Mouse (Mus musculus): Measurements from ENCODE around the gene Map3k5.

Gene Map3k5

DNA sequence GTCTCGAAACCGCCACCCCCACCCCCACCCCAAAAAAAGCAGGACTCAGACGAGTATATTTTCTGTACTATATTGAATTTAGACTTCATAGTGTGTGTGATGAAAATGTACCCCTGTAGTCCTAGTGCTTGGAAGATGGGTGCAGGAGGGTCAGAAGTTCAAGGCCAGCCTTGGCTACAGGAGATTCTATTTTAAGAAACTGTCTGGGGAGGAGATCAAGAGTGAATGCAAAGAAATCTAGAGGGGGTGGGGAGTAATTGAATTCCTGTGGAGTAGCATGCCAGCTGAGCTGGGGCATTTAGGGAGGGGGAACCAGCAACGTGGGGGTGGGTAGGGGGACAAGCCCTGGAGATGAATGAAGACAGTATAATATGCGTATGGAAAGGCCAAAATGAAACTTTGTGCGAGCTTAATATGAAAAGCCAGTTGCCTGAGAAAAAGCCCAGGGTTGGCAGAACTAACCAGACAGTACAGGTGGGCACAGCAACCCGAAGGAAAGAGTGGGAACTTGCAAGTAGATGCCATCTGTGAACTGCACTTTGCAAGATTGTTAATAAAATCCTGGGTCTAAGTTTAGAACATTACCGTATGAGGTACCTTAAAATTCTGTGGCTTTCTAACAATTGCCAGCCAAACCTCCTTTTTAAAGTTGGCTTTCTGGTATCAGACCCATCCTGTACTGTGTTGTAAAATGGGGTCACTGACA is 222.9 kb downstream of the Map3k5 start:
- no peak for DNase-seq (ENCODE audit: low read depth)

DNA sequence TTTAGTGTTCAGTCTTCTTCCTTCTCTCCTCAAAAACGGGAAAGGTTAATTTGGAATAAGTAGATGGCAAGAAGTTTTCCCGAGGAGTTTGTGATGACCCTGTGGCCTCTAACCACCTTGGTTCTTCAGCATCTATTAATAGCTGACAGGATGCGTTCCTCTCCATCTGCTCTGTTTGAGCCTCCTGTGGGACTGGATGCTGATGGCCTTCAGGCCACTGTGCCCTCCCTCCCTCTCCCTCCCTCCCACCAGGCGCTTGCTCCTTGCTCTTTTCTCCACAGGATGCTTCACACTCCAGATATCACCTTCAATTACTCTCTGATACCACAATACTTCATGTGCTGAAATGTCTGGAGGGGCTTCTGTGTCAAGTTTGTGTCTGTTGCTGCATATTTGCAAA is 224.5 kb downstream of the Map3k5 start:
- DNase-seq (ENCODE audit: low read depth), result no peak

DNA sequence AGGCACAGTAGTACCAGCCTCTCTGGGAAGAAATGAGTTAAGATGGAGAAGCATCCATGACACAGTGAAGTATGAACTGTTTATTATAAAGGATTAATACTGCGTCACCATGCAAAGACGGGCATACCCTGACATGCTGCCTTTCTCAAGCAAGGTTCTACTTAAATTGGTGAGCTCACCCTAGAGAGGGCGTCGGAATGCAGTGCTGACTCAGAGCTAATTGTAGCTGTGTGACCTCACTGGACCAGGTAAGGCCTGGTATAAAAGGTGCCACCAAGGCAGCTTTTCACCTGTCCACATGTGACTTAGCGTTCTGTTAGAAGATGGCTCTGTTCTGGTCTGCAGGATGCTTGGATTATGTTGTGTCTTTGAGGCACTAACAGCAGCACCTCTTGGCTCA is 225.0 kb downstream of the Map3k5 start:
- no peak for DNase-seq (ENCODE audit: low read depth)

DNA sequence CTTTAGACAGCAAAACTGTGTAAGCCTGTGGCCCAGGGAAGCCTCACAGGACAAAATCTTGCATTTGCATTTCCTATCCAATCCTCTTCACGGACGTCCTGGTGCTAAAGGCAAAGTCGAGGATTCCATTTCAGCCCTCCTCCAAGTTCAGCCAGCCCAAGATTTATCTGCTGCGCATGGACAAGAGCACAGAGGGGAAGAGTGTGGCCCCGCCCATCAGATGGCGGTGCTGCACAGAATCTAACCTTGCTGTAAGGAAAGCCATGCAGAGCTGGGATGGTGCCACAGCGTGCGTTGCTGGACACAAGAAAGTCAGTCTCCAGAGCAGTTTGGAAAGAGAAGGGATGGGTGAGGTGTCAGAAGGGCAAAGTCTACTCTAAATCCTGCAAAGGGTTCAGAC is 226.6 kb downstream of the Map3k5 start:
- DNase-seq (ENCODE audit: low read depth), result peak; percentile 55

DNA sequence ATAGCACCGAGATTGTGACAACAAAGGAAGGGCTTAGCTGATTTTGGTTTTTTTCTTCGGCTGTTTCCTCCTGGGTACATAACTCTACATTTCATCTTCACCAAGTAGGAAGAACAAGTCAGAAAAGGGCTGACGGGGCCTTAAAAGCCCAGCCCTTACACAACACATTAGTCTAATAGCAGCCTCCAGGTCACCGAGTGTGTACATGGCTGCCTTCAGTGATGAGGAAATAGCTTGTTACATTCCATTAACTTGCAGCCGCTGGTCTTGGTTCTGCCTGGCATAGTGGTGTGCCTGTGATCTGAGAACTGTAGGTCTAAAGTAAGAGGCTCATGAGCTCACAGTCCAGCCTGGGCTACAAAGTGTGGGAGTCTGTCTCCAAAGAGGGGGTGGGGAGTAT is 230.5 kb downstream of the Map3k5 start:
- no peak for DNase-seq (ENCODE audit: low read depth)

DNA sequence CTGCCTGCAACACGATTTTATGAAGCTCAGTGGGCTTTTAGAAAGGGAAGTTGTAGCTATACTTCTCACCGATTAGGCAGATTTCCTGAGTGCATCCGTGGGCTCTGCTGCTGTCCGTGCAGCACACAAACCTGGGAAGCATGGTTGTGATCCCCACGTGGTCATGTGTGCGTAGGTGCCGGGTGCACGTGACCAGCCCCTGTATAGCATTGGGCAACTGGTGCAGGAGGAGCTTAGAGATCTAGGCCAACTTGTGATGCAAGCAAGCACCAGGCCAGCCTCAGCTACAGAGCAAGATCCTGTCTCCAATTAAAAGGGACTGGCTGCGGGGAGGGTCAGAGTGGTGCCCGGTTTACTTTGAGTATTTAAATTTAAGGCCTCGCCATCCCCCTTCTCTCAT is 232.5 kb downstream of the Map3k5 start:
- DNase-seq (ENCODE audit: low read depth), result peak; percentile 63

DNA sequence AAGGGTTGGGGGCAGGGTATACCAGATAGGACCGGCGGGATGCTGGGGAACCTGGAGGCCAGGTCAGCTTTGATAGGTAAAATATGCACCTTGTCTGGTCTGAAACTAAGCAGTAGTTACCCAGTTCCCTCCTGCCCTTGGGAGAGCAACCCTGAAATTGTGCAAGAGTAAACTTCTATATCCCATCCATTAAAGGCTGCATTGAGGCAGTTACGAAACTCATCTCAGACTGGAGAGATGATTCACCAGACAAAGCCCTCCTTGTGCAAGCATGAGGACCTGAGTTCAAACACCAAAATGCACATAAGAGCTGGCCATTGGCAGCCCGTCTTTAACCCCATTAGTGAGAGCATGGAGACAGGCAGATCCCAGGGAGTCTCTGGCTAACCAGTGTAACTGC is 233.2 kb downstream of the Map3k5 start:
- peak; percentile 84 for DNase-seq (ENCODE audit: low read depth)

DNA sequence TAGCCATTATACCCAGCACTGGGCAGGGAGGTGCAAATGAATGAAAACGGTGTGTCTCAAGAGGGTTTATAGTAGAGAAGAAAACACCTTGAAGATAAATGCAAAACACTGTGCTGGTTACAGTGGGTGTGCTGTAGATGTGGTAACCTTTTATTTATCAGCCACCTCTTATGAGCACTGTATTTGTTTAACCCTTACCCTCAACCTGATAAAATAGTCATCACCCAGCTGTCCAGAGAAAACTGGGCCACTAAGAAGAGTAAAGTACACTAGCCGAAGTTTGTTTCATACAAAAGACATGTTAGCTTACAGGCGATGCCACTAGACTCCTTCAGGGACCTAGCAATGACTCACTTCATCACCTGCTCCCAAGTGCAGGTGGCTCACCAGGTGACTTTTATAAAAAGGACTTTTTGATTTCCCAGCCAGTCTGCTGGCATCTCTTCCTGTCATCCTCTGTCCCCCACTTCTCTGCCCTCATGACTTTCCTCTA is 235.0 kb downstream of the Map3k5 start:
- DNase-seq (ENCODE audit: low read depth), result no peak

DNA sequence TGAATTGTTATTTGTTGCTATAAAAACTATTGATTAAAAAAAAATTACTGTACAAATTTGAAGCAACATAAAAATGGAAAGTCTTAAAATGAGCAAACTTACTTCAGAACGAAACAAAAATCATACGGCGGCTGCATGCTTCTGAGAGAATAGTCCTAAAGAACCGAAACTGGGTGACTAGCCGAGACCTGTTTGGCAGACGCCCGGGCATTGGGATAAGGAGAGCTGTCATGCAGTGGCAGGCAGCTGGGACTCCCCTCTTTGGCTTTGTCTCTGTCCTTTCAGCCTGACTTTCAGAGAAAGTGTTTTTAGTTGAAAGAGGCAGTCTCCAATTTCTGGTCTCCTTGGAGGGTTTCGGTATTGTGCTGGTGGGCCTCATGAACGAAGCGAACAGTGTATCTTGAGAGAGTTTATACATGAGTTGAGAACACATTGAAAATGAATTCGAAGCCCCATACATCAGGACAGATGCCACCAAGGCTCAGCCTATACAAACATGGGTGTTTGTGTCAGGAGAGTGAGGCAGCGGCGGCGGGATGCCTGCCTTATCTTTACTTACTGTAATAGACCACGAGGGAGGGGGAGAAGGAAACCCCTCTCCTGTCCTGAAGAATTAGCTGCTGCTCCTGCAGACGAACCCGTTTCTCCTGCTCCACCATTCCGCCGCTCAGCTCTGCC is 235.8 kb downstream of the Map3k5 start:
- DNase-seq (ENCODE audit: low read depth), result no peak

DNA sequence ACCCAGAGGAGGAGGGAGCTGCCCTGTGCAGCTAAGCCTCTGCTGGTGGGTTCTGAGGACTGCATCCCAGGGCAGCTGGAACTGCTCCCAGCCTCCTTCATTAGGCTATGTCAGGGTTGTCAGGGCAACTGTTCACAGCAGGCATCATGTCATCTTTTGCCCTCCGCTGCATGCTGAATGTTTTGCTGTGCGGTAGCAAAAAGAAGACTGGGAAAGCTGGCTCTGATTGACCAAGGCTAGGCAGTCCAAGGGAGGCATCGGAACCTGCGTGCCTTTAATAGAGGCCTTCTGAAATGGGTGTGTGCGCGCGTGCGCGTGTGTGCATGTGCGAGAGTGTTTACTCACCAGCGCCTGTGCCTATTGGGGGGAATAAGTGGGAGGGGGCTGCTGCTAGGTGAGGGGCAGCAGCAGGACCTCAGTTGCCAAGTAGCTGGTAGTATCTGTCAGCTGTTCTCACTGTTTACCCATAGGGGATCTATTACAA is 236.4 kb downstream of the Map3k5 start:
- DNase-seq (ENCODE audit: low read depth), result peak; percentile 32

DNA sequence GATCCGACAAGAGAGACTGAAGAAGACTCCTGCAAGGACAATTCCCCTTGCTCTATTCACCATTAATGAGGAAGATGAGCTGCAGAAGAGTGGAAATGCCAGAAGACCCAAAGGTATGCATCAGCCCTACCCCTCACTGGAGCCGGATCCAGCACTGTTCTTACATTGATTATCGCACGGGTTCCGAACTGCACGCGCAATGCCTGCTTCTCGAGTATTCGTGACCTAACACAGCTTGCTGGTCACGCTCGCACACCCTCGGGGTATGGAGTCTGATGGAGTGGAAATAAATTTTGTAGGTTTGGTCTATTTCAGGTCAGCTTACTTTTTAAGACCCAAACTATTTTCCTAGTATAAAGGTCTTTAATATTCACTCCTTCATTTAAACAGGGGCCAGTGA is 236.9 kb downstream of the Map3k5 start:
- DNase-seq (ENCODE audit: low read depth), result no peak

DNA sequence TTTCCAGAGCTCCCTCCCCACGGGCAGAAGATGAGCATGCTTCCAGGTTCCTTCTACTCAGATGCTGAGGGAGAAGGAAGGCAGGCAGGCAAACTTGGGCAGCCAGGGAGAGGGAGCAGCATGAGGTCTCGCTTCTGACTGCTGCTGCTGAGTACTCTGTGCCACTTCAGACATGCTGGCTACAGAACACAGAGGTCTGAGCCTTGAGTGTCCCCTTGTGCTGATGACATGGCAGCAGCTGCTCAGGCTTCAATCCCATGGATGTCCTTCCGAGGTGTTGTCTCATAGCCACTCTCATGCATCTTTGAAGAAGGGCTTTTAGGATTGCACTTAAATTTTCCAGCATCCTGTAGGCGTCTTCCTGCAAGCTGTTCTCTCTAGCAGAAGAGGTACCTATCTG is 237.5 kb downstream of the Map3k5 start:
- no peak for DNase-seq (ENCODE audit: low read depth)

DNA sequence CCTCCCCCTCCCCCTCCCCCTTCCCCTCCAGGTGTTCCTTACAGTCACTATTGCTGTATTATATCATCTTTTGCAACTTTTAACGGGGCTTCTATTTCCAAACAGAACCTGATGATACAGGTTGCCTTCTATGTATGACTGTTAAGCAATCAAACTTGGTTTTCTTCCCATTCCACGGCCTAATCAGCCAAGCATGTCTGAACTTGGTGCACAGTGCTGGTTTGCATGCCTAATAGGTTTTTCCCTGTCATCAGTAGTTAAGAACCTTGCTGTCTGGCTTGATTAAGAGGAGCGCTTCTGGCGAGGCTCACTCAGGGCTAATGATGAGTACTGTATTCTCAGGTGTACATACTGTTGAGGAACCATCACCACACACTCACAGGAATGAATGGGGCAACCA is 239.5 kb downstream of the Map3k5 start:
- no peak for DNase-seq (ENCODE audit: low read depth)

DNA sequence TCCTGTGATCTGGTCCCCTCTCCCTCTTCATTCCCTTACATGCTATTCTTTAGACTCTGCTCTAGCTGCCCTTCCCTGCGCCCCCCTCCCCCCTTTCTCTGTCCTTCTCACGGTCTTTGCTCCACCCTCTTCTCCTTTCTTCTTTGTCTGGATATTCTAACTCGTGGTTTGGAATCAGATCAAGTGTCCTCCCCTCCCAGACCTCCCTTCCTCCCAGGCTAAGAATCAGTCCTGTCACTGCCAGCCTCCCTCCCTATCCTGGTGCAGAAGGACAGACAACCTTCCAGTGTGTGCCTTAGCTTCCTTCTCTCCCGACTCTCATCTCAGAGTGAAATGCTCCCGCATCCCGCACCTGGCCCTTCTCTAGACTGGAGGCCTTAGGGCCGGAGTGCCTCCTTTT is 241.8 kb downstream of the Map3k5 start:
- peak; percentile 21 for DNase-seq (ENCODE audit: low read depth)

DNA sequence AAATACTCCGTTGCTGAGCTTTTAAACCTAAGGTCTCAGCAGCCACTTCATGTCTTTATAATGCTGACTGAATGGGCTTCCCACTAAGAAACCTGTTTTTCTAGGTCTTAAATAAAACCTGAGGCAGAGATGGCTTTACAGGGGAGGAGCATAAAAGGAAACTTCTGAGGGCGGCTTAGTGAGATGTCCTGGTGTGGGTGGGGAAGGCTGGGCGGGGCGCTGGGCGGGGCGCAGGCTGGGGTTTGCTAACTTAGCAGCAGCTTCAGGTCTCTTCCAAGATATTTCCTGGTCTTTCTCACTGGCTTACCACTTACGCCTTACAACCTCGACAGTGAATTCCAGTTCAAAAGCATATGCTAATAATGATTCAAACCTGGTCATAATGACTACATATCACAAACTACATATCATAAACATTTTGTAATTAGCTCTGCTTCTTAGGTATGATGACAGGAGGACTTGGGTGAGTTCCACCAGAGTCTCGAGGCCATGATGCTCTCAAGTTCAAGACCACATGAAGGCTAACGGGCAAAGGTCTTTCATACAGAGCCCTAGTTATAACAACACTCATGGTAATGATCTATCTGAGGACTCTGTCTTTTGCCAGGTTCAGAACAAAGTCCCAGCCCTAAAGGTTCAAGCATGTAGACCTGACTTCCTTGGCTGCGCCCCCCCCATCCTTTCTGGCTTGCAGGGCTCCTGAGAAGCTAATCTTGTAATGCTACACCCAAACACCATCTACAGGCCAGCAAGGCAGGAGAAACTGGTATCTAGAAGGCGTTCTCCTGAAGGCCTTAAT is 244.7 kb downstream of the Map3k5 start:
- no peak for DNase-seq (ENCODE audit: low read depth)

DNA sequence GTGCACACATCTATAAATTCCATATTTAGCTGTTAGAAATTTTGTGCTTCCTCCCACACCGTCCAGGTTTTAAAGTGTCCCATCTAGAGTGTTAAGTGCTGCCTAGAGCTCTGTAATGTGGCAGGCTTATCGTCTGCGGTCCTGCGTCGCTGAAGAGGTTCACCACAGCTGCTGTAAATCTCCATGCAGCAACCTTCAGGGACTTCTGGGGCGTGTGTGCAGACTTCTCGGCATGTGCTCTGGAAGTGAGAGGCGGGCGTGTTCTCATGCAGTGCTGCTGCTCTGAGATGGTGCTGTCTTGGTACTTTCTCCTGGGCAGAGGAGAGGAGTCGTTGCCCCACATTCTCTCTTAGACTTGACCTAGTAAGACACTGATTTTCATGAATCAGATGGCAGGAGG is 246.9 kb downstream of the Map3k5 start:
- no peak for DNase-seq (ENCODE audit: low read depth)

DNA sequence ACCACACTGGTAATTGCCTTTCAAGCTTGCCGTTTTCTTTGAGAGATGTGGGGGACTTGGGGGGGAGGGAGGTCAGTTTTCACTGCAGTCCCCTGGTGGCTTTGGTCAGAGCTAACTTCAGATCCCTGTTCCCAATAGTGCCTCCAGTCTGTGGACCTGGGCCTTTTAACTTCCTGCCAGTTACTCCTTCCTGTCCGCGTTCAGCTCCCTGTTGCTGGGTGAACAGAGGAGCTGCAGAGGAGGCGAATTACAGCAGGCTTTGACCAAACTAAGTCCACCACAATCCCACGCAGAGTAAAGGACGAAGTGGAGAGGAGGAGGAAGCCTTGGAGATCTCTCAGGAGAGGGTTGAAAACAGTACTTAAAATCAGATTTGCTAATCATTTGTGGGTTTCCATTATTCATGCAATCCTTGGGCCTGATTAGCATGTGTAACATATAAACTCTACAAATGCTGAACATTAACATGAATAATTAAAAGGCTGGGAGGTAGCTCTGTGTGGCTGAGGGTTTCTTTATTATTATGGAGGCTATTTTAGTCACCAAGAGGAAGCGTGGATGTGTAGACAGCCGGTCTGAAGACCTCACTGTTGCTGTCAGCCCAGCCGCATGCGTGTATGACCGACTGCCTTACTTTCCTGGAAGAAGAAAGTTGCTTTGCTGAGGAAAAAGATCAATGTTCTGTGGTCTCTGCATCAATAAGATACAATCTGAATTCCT is 247.6 kb downstream of the Map3k5 start:
- no peak for DNase-seq (ENCODE audit: low read depth)

DNA sequence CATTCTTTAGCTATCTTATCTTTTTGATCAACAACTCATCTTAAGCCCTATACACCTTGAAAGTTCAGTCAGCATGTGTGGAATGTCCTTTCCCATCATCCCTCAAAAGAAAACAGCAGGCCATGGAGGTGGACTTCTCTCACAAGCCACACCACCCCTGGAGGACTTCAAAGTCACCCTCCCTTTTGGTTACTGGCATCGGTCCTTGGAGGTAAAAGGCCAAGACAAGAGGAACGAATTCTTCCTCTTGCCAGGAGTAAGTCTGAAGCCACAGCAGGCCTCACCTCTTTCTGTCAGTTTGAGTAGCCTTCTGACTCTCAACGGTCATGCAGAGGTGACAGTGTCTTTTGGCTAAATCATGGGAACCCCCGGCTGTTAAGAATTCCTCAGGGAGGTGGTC is 250.1 kb downstream of the Map3k5 start:
- DNase-seq (ENCODE audit: low read depth), result no peak

DNA sequence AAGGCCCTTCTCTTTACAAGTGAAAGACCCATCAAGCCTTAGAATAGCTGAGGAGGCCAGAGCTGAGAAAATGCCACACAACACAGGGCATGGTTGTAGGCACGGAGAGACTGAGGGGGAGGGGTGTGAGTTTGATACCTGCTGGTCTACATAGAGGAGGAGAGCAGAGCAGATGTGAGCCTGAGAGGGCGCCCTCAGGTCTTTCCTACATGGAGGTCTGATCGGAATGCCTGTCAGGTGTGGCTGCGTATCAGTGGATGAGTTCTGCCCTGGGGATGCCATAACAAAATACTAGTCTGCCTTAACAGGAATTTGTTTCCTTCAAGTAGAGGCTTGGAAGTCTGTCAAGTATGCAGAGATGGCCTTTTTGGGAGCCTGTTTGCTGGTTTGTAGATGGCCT is 251.0 kb downstream of the Map3k5 start:
- no peak for DNase-seq (ENCODE audit: low read depth)

DNA sequence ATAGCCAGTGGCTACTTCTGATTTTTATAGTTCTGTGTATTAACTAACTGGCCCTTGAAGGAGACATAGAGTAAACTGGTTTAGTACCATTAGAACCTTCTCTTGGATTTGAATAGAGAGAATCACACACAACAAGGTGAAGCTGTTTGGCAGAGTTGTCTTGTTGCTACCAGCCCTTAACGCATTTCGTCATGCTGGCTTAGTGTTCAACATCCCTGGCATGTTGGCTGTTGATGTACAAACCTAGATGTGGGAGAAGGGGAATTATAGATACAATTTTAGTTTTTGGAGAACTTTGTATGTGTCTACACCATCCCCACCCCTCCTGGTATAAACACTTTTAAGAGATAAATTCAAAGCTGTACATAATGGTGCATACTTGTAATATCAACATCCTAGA is 251.5 kb downstream of the Map3k5 start:
- no peak for DNase-seq (ENCODE audit: low read depth)

DNA sequence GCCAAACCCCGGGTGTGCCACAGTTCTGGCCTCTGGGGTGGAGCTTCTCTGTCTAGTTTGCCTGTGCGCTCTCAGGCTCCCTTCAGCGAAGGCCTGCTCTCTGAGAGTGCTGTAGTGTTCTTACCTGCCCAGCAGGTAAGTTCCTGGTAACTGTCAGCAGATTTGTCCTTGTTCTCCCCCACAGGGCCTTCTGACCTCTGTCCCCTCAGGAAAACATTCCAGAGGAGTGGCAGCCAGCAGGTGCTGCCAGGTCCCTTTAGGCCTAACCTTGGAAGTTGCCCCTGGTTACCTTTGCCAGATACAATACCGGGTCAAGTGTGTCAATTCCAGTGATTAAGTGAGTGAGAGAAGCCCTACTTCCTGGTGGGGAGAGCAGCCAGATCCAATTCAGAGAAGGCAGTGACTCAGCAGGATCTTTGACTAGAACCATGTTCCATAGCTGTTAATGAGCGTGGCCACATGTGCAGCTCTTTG is 252.6 kb downstream of the Map3k5 start:
- peak; percentile 40 for DNase-seq (ENCODE audit: low read depth)

DNA sequence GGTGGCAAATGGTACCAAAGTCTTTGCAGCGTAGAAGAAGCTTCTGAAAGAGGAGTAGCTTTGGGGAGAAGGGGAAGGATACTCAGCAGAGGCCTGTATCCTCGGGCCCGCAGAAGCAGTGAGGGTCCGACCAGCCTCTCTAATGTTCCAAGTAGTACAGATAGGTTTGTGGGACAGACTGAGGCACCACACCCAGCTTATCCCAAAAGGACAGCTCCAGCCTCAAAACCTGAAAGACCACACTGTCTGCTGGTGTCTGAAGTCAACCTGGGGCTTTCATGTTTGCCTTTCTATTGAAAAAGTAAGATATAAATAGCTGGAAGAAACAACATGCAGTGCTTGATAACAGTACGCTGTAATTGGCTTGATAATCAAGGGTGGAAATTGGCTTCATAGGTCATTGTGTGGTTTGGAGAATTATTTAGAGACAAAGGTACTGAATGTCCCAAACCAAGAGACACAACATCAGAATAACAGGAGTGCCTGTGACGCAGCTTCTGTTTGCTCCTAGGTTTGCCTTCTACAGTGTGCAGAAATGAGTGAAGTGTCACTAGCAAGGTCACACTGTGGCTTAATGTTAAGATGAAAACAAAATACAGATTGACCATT is 256.0 kb downstream of the Map3k5 start:
- no peak for DNase-seq (ENCODE audit: low read depth)
